Mouse (Mus musculus): ENCODE results near the gene Osbpl3.

DNA sequence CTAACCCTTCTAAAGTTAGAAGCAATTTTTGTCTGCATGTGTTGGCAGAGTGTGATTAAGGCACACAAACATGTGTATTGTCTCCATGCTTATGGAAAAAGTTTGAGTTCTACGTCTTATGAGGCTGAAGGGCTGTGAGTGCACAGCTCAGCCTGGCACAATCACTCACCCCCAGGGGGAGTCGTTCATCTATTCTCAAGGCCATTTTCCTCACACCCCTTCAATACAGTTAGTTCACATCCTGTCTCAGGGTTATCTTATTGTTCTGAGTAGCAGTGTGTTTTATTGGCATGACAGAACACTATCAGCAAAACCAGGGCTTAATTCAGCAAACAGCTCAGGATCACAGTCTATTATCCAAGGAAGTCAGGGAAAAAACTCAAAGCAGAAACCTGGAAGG is 19.3 kb downstream of the Osbpl3 start:
- 0 out of 2 replicates have a peak, but pooled peaks have one; percentile 5 for TF ChIP-seq CTCF (IDR thresholded peaks at IDR 0.05; ENCODE audit: low read depth, low read length)
- TF ChIP-seq POLR2A (IDR thresholded peaks at IDR 0.05; ENCODE audit: extremely low read depth, insufficient read depth, low read length): no peak
